Mouse (Mus musculus) midbrain, embryonic 16.5 days (tissue): ENCODE data around the gene Clec4n. TPM values are rescaled to one million over a fixed set of nuclear protein-coding genes. Genes with fewer than 3 reads are reported as not detected.
"Not testable (repeated sequence)": the region's sequence is repeated elsewhere in the genome, so short reads cannot be mapped to it uniquely, and the experiment has no call there.

Experiments used
- ATAC-seq: fragments of 200-750 bp; cut with Nextera tagmentation; 2 replicates; pipeline ENCODE4 v1.8.0; 2017; ENCODE audit warnings: moderate TSS enrichment
- H3K27ac ChIP-seq: fragments of 300-500 bp; sonication (generic); 2 replicates; pipeline ENCODE4 v1.5.1; 2014; ENCODE audit warnings: mild to moderate bottlenecking, low read length, mixed read lengths
- H3K27me3 ChIP-seq: fragments of 300-500 bp; sonication (generic); 2 replicates; pipeline ENCODE4 v1.6.1; 2014; ENCODE audit warnings: low read depth, low read length, mixed read lengths; ENCODE audit not compliant: control insufficient read depth, insufficient read depth
- H3K36me3 ChIP-seq: fragments of 300-500 bp; sonication (generic); 2 replicates; pipeline ENCODE4 v1.6.1; 2014; ENCODE audit warnings: mild to moderate bottlenecking, low read length, moderate library complexity, mixed read lengths; ENCODE audit not compliant: control insufficient read depth, insufficient read depth
- H3K4me1 ChIP-seq: fragments of 300-500 bp; sonication (generic); 2 replicates; pipeline ENCODE4 v1.6.1; 2014; ENCODE audit warnings: mild to moderate bottlenecking, low read length, mixed read lengths; ENCODE audit not compliant: control insufficient read depth, insufficient read depth
- H3K4me2 ChIP-seq: fragments of 300-500 bp; sonication (generic); 2 replicates; pipeline ENCODE4 v1.6.1; 2014; ENCODE audit warnings: mild to moderate bottlenecking, low read length, mixed read lengths
- H3K4me3 ChIP-seq: fragments of 300-500 bp; sonication (generic); 2 replicates; pipeline ENCODE4 v1.5.1; 2014; ENCODE audit warnings: low read depth, mild to moderate bottlenecking, low read length, moderate library complexity, mixed read lengths
- H3K9ac ChIP-seq: fragments of 300-500 bp; sonication (generic); 2 replicates; pipeline ENCODE4 v1.6.1; 2014; ENCODE audit warnings: low read depth, low read length, mixed read lengths
- H3K9me3 ChIP-seq: fragments of 300-500 bp; sonication (generic); replicated peaks from 2 replicates; pipeline ENCODE4 v1.6.1; 2014; ENCODE audit warnings: mild to moderate bottlenecking, low read length, mixed read lengths; ENCODE audit not compliant: control insufficient read depth, poor library complexity, severe bottlenecking
- WGBS: fragments of 180-500 bp; shearing (Covaris S2); extraction: QIAGEN DNeasy Blood & Tissue Kit; methylation state at CpG from one replicate; pipeline ENCODE4 v1.1.7; 2014; 5-methylcytosine and 5-hydroxymethylcytosine counted together
- polyA plus RNA-seq: library from polyadenylated mRNA; unstranded; fragments of >200 nt; fragmentation: Nextera tagmentation; extraction: Ambion mirVana; gene quantifications from 2 replicates; pipeline ENCODE4 v1.2.1, GENCODE M21; 2015

Clec4n gene
- polyA plus RNA-seq, 1 experiment from 2014 or later = 0.21 TPM

DNA sequence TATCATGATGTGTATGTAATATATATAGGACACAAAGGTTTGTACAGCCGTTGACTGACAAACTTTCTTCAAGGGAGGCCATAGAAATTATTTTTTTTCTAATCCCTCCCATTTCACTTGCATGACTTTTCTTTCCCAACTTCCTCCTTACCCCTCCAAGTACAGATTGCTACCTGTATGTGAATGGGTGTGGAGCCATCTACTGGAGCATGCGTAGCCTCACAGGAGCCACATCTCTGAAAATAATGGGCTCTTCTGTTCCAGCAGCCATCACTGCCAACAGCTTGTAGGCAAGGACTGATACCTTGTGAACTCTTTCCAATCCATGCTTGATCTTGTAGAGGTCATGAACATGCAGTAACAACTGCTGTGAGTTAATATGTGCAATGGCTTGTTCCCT is 19.2 kb downstream of the Clec4n start:
- not testable (repeated sequence) for ATAC-seq, H3K4me3 ChIP-seq, H3K36me3 ChIP-seq, H3K4me2 ChIP-seq, H3K27ac ChIP-seq, H3K27me3 ChIP-seq, H3K4me1 ChIP-seq, H3K9ac ChIP-seq, H3K9me3 ChIP-seq
- 83% methylated on average over 2 of the region's 2 CpGs for WGBS

DNA sequence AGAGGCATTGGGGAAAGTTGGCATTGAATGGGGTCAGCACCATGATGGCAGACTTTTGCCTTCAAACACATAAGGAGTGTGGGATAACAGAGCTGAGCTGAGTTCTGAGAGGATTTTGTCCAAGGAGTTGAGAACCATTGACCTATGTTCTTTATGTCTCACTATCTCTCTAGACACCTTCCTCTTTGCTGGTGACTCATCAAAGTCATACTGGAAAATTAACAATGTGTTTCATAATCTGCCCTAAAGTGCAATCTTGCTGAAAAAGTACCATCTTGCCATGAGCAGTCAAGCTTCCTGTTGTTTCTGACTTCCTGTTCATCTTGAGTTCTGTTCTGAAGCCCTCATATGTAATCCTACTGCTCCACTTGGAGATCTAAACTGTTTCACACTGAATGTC is 23.1 kb downstream of the Clec4n start:
- Histone ChIP-seq H3K27me3 (no peaks in the 10 kb centered on the region), H3K9me3 (no peaks in the 10 kb centered on the region; the same call in 1 of the 2 replicates), H3K4me1 (no peaks in the 10 kb centered on the region), H3K4me2 (no peak overlapping the region), H3K9ac (no peak overlapping the region), H3K27ac (no peak overlapping the region), H3K36me3 (no peaks in the 10 kb centered on the region), H3K4me3 (no peak overlapping the region)
- no peak for ATAC-seq

DNA sequence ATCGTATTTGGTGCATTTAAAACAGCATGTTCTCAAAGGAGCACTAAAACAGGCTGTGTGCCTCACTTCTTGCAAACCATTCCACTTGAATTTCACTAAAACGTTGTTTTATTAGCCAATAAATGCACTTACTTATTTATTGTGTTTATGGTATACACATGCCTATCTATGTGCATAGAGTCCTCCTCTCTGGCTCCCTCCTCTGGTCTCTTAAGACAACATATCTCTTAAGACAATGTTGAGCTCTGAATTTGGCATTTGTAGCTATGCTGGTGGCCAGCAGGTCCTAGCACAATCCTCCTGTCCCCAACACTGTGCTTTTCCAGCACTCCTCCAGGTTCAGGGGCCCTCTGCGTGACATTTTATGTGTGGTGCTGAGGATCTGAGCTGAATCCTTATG is 29.3 kb downstream of the Clec4n start:
- Histone ChIP-seq H3K4me3 (no peak overlapping the region), H3K4me1 (no peaks in the 10 kb centered on the region), H3K9me3 (no peaks in the 10 kb centered on the region; the same call in 1 of the 2 replicates), H3K9ac (no peak overlapping the region), H3K27ac (no peak overlapping the region), H3K36me3 (no peaks in the 10 kb centered on the region), H3K27me3 (no peaks in the 10 kb centered on the region), H3K4me2 (no peak overlapping the region)
- WGBS = 80% methylated on average over 3 of the region's 3 CpGs
- no peak for ATAC-seq

DNA sequence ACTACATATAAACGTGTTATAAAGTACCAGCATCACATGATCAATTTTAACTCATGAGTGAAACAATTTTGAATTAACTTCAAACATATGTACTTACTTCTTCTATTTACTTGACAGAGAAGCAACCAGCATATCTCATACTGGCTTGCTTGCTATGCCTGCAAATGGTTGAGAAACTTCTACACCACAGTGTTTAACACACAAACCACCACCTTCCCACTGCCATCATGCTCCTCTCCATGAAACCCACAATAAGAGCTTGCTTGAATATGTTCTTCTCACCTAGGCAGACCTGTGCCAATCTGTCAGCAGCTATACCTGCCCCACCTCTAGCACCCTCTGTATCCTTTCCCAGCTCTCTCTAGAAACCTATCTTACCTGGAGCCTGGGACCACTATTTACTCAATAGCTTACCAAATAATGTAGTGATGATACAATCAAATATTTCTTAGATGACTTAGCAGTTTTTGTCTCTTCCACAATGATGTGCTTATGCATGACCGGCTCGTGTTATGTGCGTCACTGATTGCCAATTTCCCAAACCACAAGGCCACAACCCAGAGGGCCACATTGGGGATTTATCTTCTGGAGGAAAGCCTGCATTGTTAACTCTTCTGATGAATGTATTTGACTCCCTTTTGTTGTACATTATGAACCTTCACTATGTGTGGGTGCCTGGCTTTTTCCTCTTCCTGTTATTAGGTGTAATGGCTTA is 30.4 kb downstream of the Clec4n start:
- Histone ChIP-seq H3K27me3 (no peaks in the 10 kb centered on the region), H3K9me3 (no peaks in the 10 kb centered on the region; the same call in 1 of the 2 replicates), H3K36me3 (no peaks in the 10 kb centered on the region), H3K27ac (no peak overlapping the region), H3K4me3 (no peak overlapping the region), H3K4me1 (no peaks in the 10 kb centered on the region), H3K9ac (no peak overlapping the region), H3K4me2 (no peak overlapping the region)
- ATAC-seq = no peak
- 89% methylated on average over 4 of the region's 4 CpGs for WGBS

DNA sequence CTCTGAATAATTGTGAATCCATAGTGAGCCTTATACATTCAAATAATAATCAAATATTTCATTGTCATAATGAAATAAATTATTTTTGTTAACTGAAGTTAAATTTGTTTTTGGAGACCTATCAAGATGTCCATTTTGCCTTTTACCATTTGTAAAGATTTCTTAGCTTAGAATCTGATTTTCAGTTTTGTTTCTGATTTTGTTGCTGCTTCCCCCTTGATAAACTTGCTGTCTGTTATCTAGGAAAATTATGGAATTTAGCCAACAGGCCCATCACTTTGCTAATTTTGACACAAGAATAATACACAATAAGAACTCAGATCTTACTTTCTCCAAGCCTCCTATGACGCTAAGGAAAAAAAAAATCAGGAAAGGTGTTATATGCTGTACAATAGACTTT is 31.2 kb downstream of the Clec4n start:
- Histone ChIP-seq H3K9ac (no peak overlapping the region), H3K4me2 (no peak overlapping the region), H3K4me3 (no peak overlapping the region), H3K36me3 (no peaks in the 10 kb centered on the region), H3K4me1 (no peaks in the 10 kb centered on the region), H3K27me3 (no peaks in the 10 kb centered on the region), H3K9me3 (no peaks in the 10 kb centered on the region; the same call in 1 of the 2 replicates), H3K27ac (no peak overlapping the region)
- no peak for ATAC-seq
- WGBS = 97% methylated on average over 1 of the region's 1 CpGs

DNA sequence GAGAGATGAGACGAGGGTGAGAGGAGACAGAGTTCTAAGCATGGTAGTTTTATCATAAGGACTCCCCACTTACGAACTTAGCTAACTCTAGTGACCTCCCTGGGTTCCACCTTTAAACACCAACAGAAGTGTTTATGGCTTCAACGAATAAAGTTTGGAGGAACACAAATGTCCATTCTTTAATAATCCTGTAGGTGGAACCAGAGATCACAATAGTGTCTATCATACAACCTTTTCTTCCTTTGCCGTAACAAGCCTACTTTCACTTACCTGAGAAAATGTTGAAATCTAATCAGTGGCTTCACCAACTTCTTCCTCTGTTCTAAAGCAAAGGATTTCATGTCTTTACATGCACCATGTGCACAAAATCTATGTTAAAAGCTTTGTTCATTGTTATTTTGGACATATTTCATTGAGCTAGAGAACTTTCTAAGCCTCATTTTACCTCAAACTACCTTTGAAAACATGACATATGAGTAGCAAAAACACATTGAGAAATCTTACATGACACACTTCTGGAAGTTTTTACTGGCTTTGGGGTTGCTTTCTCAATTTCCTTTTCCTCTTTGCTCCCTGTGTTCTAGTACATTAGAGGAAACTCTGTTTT is 32.0 kb downstream of the Clec4n start, which contains the start of gene Clec4d:
Gene Clec4d (plus strand): TSS at position 557 of the 607 bp plus-strand sequence.
- no peak within 1 kb of the TSS for H3K4me3 ChIP-seq
- H3K4me1 ChIP-seq = no peaks in the 10 kb centered on the region
- no peaks in the 10 kb centered on the region for H3K36me3 ChIP-seq
- no peaks in the 10 kb centered on the region for H3K27me3 ChIP-seq
- H3K27ac ChIP-seq = no peak within 1 kb of the TSS
- no peak within 1 kb of the TSS for H3K4me2 ChIP-seq
- ATAC-seq = no peak
- WGBS = 71% methylated on average over 4 of the region's 4 CpGs
- H3K9ac ChIP-seq = no peak within 1 kb of the TSS
- H3K9me3 ChIP-seq = no peaks in the 10 kb centered on the region

DNA sequence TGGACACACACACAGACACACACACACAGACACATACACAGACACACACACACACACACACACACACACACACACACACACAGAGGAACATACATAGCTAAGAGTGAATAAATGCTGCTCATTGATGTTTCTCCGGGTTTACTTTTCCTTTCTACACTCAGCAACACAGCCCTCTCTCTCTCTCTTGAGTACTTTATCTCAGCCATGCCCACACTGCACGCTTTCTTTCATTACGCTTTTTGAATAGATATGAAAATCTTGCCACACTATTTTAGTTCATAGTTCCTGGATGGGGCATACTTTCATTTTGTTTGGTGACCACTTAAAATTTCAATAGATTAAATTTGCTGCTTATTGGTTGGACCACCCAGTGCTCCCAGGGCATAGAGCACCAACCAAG is 34.6 kb downstream of the Clec4n start:
- no peaks in the 10 kb centered on the region for H3K36me3 ChIP-seq
- no peak overlapping the region for H3K27ac ChIP-seq
- H3K4me3 ChIP-seq = no peak overlapping the region
- H3K4me1 ChIP-seq = no peaks in the 10 kb centered on the region
- no peak overlapping the region for H3K4me2 ChIP-seq
- H3K27me3 ChIP-seq = no peaks in the 10 kb centered on the region
- no peak overlapping the region for H3K9ac ChIP-seq
- no peaks in the 10 kb centered on the region for H3K9me3 ChIP-seq
- ATAC-seq = no peak
- WGBS = 90% methylated on average over 3 of the region's 3 CpGs

DNA sequence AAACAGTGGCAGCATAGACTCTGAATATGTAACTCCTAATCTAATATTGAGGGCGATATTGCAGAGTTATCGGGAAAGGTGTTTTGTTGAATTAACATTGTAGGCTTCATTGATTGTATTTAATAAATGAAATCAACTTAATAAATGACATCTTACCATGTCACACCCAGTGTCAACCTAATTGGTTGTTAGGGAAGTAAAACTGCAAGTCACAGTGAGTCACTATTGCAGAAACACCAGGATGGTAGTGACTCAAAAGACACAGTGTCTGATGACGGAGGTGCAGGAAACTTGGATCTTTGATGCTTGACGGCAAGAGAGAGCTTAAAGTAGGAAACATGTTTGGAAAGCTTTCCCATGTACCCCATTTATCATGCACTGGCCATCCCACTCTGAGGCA is 36.2 kb downstream of the Clec4n start:
- 95% methylated on average over 4 of the region's 4 CpGs for WGBS
- no peak overlapping the region for H3K4me3 ChIP-seq
- H3K27ac ChIP-seq = no peak overlapping the region
- H3K27me3 ChIP-seq = no peaks in the 10 kb centered on the region
- no peaks in the 10 kb centered on the region for H3K9me3 ChIP-seq
- ATAC-seq = no peak
- no peaks in the 10 kb centered on the region for H3K36me3 ChIP-seq
- H3K9ac ChIP-seq = no peak overlapping the region
- no peak overlapping the region for H3K4me2 ChIP-seq
- no peaks in the 10 kb centered on the region for H3K4me1 ChIP-seq

DNA sequence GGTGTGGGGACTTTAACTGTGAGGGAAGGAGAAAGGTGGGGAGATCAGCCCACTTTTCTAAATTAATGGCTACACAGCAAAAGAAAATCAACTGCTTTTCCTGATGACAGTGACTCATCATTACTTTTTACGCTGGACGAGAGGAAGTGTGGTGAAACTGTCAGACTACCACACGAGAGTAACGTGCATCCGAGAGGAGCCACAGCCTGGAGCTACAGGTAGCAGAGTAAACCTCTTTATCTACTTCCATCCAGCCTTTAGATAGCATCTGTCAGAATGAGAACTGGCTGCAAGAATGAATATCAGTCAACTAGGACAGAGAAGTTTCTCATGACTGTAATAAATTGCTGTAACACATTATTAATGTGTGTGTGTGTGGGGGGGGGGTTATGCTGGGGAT is 37.3 kb downstream of the Clec4n start:
- H3K36me3 ChIP-seq = no peaks in the 10 kb centered on the region
- no peak overlapping the region for H3K4me2 ChIP-seq
- H3K4me3 ChIP-seq = no peak overlapping the region
- no peak for ATAC-seq
- H3K9ac ChIP-seq = no peak overlapping the region
- no peaks in the 10 kb centered on the region for H3K9me3 ChIP-seq
- H3K27ac ChIP-seq = no peak overlapping the region
- no peaks in the 10 kb centered on the region for H3K4me1 ChIP-seq
- H3K27me3 ChIP-seq = no peaks in the 10 kb centered on the region
- 89% methylated on average over 5 of the region's 5 CpGs for WGBS
